Mouse (Mus musculus) hematopoietic stem cell, adult 5-6 weeks (primary cell): ENCODE data around the gene Ttyh3. TPM values are rescaled to one million over a fixed set of nuclear protein-coding genes. Genes with fewer than 3 reads are reported as not detected.

Experiments used
- ATAC-seq, 2 experiments: fragments of 125-278 bp in 1 of 2; replicated peaks in 1 of 2; 2 replicates each; pipeline ENCODE4 v1.8.0; 2016 to 2017; ENCODE audit warnings: inconsistent platforms in 2 of 2, mild to moderate bottlenecking in 2 of 2, moderate number of reproducible peaks in 2 of 2, low read depth in 1 of 2, moderate TSS enrichment in 1 of 2; ENCODE audit not compliant: low FRiP score in 2 of 2, poor library complexity in 2 of 2, severe bottlenecking in 2 of 2, insufficient read depth in 1 of 2, low TSS enrichment in 1 of 2
- total RNA-seq: library from RNA; stranded (forward); fragments of 172-1452, 232-1000 nt; gene quantifications from 2 replicates; pipeline ENCODE4 v1.2.3, GENCODE M21; 2017

Ttyh3 gene
- total RNA-seq, 1 experiment from 2014 or later, result 11.3 TPM

GRCm38 (mm10) chr5:140639871-140640270 is 9.0 kb downstream of the Ttyh3 start:
- ATAC-seq, result no peak

DNA sequence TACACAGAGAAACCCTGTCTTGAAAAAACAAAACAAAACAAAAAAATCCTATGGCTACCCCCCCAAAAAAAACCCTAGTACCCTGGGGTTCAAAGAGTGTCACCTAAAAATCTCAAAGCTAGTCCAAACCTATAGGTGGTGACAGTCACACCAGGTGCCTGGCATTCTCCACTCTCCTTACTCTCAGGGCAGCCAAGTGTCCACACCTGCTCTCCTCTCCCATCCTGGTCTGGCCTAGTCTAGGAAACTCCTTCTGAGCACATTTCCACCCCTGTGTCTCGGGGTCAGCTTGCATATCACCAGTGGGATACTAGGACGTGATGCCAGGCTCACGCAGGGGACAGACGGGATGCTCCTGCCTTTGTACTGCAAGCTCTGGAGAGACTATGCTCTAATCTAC is 9.5 kb downstream of the Ttyh3 start:
- no peak for ATAC-seq

DNA sequence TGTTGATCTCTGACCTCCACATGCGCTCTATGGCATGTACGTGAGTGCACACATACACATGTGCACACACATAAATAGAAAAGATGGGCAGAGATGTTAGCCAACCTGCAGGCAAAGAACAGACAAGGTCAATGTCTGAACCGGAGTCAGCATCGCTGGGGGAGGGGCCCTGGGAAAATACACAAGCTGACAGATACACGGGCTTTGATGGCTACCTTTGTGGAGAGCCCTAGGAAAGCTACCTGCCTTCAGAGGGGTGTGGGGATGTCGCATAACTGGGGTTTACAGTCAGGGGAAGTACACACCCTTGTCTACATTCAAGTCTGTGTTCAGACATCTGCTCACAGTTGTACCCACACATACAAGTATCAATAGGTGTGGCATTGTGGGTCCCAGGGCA is 10.3 kb downstream of the Ttyh3 start:
- ATAC-seq, result no peak

GRCm38 (mm10) chr5:140637989-140638388 is 10.8 kb downstream of the Ttyh3 start:
- ATAC-seq, result no peak

- ATAC-seq, result no peak
Measured at GRCm38 (mm10) chr5:140637058-140637410, 11.8 kb downstream of the Ttyh3 start.

- ATAC-seq, result peak in 1 of 2 experiments; percentile 18; a peak in 1 of 4 replicates
Measured at GRCm38 (mm10) chr5:140636316-140637057, 12.3 kb downstream of the Ttyh3 start.

GRCm38 (mm10) chr5:140634798-140635722 is 13.8 kb downstream of the Ttyh3 start:
- no peak for ATAC-seq

DNA sequence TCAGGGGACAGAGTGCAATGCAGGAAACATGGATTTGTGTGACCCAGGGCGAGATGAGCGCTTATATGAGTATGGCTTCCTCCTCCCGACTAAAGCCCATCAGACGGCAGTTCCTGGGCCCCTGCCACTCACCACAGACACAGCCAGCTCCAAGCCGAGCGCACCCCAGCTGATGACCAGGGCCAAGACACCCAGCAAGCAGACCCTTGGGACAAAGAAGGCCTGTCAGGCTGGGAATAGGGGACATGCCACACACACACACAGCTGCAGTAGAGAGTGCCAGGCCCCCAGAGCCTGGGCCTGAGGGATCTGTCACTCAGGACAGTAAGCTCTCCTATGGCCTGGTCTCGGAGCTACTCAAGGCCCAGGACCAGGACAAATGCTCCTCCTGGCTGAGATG is 15.4 kb downstream of the Ttyh3 start:
- ATAC-seq, result no peak

DNA sequence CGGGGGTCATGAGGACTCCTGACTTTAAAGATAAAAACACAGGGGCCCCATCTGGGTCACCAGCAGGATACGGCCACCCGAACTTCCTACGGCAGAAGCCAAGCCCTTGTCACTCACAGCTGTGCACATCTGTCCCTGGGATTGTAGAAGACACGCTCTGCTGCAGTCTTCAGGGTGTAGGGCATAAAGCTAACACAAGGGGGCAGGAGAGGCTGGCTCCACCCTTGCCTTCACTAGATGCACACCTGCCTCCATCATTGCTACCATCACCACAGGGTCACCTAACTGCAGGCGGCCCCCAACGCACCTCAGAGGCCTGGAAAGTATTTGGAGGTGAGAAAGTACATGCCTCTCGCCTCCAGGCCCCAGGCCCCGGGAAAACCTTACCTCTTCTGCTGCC is 19.8 kb downstream of the Ttyh3 start:
- peak in 1 of 2 experiments; percentile 41; a peak in 1 of 4 replicates for ATAC-seq

GRCm38 (mm10) chr5:140627580-140627979 is 21.3 kb downstream of the Ttyh3 start:
- no peak for ATAC-seq

DNA sequence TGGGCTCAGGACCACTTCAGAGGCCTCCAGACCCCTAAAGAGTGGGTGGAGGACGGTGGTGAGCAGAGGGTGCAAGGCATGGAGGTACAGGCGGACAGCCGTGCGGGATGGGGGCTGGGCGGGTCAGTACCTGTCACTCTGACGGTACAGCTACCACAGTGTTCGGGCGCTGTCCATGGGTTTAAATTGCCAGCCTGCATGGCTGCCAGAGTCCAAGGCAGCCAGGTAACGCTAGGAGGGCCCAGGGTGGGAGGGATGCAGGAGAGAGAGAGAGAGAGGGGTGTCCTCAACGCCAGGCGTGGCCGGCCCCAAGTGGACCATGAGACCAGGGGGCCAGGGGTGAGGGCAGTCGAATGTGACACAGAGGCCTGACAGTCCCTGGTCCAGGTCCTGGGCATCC is 23.9 kb downstream of the Ttyh3 start:
- ATAC-seq, result no peak

DNA sequence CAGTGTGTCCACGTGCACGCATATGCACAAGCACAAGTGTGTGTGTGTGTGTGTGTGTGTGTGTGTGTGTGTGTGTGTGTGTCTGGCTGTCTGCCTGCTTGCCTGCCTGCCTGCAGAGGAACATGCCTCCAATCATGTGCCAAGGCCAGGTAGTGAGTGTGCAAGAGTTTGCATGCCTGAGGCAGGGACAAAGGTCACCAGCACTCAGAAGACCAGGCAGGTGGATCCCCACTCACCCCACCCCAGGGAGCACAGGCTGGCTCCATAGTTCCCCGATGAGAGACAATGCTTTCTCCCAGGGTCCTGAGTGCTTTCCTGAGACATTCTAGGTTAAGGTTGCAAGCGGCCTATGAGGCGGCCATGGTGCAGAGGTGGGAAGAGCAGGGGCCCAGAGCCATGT is 24.6 kb downstream of the Ttyh3 start:
- no peak for ATAC-seq

GRCm38 (mm10) chr5:140623791-140624190 is 25.0 kb downstream of the Ttyh3 start:
- no peak for ATAC-seq

GRCm38 (mm10) chr5:140622978-140623670 is 25.7 kb downstream of the Ttyh3 start:
- ATAC-seq, result no peak

DNA sequence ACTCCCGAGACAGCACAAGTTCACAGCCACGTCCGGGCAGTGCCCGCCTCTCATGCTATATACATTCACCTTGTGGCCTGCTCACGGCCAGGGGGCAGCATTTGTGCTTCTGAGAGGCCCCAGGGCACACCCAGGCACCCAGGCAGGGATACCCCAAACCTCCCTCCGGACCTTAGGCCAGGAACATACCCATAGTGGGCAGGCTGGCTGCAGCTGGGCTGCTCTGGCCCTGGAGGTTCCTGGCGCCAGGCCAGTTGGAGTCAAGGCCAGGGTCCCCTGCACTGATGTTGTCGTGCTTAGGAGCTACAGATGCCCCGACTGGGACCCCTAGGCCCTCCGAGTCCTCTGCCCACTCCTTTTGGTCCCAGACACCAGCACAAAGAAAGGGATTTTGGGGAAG is 27.3 kb downstream of the Ttyh3 start:
- no peak for ATAC-seq

DNA sequence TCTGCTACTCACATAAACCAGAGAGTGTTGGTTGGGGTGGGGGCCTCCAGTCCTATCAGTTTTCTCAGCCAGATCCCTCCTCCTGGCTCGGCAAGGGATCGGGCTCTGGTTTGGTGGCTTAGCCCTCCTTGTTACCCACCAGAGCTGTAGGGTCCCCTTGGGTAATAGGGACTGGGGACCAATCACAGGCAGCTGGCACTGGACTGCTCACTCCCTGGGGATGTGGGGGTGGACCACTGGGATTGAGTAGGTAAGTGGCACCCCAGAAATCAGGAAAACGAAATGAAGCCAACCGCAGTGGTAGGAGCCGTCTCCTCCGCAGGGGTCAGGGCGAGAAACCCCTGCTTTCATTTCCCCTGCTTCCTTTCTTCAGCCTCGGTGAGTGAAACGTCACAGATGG is 27.7 kb downstream of the Ttyh3 start:
- no peak for ATAC-seq

GRCm38 (mm10) chr5:140619895-140620736 is 28.7 kb downstream of the Ttyh3 start:
- no peak for ATAC-seq
